Mouse (Mus musculus): Measurements from ENCODE around the gene Kcnh1.

Gene Kcnh1

DNA sequence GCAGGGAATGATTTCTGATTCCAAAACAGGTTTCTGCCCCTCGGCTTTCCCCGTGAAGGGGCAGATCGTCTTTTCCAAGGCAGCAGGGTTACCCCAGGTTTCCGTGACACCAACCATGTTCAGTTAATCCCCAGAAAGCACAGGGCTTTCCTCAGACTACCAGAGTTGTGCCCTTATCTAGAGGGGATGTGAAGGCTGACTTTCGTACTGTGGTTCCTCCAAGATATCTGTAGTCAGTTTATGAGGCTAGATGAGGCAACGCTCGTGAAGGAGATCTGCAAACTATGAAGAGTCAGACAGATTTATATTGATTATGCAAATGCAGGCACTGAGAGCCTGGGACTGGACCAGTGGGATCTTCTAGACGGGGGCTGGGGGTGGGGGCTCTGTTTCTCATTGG, 136.5 kb downstream of the Kcnh1 start:
- 86% methylated on average over 8 of the region's 8 CpGs for WGBS

DNA sequence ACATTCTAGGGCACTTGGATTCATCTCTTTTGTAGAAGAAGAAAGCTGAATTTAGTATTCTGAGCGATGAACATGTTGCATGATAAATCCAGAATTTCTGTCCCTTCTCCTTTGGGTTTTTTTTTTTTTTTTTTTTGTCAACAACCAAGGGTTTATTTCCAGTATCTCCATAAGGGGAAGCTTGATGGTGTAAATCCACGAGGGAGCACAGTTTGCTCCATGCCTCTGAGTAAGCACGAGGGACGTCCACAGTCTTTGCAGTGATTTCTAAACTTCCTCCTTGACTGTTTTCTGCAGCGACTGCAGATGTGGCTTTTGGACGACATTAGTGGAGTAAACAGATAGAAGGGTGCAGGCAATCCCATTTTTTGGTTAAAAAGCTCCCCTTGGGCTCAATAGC, 140.6 kb downstream of the Kcnh1 start:
- WGBS = 45% methylated on average over 6 of the region's 6 CpGs

DNA sequence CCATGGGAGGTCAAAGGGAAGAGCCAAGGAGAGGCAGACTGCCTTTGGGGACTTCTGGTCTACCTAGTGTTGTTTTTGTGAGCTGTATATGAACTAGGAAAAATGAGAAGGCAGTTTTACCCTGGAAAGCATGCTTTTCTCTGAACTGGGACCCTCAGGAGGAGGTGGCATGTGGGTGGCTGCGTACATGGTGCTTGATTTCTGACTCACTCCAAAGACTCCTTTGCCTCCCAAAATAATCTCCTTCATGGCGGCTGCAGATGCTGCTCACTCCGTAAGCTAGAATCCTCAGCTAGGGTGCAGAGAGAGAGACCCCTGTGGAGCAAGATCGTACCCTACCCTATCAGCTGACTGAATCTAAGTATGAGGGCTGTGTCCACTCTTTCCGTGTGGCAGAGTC, 145.5 kb downstream of the Kcnh1 start:
- 44% methylated on average over 5 of the region's 5 CpGs for WGBS

DNA sequence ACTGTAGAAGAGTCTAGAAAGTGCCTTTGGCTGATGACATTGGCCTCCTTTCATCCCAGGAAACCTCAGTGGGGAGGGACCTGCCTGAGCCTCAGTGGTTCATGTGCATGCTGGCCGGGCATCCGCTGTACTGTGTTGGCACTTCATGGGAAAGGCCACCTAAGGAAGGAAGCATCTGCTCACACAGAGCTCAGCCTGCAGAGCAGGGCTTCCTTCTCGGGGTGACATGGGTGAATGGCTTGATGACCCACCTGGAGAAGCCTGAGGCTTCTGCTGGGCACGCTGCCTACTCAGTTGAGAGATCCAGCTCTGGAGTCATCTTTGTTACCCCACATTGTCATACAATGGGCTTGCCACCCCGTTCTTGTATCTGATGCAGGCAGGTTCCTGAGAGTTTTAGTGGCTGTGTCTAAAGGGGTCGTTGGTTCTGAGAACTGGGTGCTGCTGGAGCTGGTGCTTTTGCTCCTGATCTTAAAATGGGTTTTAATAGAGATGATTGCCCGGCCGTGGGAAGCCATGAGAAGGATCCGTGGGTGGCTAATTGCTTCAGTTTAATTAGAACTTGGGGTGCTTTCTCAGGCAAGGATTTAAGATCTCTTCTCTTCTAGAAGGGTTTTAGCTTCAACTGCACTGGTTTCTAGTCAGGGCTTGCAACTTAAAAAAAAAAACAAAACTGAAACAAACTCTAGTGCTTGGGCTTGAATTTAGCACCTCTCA, 148.9 kb downstream of the Kcnh1 start:
- 67% methylated on average over 9 of the region's 9 CpGs for WGBS

DNA sequence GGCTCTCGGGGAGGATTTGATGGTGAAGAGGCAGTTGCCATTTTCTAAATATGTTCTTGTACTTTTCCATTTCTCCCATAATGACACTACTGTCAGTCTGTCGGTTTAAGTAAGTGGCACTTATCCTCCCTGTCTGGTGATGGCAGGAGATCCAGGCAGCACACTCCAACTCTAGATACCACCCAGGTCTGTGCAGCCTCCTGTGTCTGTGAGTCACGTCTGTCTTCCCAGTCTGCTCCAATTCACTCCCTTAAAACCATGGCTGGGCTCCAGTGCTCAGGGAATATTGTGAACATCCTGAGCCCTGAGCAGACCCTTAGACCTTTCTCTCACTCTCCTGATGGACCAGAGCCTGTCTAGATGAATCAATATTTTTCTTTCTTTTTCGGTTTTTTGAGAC, 151.2 kb downstream of the Kcnh1 start:
- 45% methylated on average over 4 of the region's 4 CpGs for WGBS

DNA sequence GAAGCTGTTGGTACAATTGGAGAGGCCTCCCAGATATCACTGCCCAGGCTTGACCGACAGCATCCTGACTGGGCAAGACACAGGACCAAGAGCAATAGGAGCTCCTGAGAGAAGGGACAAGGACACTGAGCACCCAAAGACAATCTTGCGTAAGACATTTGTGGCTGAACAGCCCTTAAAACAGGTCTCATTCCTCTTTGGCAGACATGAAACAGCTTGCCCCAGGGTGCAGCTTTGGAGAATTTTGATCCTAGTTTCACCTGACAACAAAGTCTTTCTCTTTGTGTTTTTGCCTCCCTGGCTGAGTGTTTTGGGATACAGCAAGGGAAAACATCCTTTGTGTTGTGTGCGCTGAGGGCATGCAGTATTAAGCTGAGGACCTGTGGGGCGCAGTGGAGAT, 153.4 kb downstream of the Kcnh1 start:
- WGBS = 73% methylated on average over 4 of the region's 4 CpGs

DNA sequence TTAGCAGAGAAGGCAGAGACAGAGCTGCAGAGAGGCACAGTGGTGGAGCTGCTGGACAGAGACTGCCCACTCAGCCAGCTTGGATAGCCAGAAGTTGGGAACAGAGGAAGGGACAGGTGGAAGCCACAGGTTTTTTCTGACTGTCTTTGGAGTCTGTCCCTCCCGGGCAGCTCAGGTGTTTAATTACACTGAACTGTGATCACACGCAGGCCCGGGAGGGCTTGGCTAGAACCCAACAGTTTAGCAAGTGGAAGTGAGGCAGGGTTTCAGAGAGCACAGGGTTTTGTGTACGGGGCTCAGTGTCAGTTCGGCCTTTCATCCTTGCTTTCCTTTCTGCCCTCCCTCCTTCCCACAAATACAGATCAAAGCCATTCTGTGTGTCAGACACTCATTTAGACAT, 156.8 kb downstream of the Kcnh1 start:
- 58% methylated on average over 5 of the region's 5 CpGs for WGBS

DNA sequence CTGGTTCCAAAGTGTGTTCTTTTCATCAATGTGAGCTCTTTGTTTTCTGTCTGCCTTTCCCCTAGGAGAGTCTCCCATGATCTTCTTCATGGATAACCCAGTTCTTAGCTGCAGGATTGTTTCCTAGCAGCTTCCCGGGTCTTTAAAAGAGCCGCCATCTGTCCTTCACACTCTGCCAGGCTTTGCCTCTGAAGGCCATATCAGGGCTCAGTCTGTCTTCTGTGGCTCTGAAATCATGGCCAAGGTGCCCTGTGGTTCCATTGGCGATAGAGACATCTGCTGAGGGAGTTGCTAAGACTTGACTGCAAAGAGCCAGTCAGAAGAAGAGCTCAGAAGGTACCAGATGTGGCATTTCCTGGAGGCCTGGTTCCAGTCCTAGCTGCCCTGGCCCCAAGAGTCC, 165.7 kb downstream of the Kcnh1 start:
- WGBS = 72% methylated on average over 3 of the region's 3 CpGs

DNA sequence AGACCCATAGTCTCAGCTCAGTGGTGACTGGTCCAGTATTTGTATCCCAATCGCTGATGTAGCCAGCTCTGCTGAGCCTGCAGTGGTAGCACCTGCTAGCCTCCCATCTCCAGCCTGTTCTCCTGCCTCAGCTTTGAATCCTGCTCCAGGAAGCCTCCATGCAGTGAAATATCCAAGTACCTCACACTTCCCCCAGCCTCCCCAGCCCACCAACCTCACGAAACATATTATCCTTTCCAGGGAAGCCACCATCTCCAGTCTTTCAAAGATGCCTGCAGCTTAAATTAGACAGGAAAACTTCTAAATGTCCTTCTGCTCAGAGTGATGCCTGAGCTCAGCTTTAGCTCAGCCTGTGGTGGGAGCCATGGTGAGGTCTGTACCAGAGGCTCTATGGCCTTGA, 168.6 kb downstream of the Kcnh1 start:
- WGBS = 58% methylated on average over 2 of the region's 2 CpGs

DNA sequence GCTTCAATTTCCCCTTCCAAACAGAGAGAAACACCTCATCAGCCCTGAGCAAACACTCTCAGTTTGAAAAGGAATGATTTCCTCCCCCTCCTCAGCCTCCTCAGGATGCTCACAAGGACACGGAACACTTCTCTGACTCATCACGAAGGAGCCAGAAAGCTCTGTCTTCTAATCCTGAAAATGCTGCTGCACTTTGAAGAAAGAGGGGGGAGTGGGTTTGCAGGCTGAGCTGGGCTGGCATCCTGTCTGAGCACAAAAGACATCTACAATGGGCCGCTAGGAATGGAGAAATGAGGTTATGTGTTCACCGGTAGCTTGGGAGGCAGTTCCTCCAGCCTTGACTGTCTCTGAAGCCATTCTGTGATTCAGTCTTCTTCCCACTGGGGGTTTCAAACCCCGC, 177.8 kb downstream of the Kcnh1 start:
- 27% methylated on average over 5 of the region's 5 CpGs for WGBS

DNA sequence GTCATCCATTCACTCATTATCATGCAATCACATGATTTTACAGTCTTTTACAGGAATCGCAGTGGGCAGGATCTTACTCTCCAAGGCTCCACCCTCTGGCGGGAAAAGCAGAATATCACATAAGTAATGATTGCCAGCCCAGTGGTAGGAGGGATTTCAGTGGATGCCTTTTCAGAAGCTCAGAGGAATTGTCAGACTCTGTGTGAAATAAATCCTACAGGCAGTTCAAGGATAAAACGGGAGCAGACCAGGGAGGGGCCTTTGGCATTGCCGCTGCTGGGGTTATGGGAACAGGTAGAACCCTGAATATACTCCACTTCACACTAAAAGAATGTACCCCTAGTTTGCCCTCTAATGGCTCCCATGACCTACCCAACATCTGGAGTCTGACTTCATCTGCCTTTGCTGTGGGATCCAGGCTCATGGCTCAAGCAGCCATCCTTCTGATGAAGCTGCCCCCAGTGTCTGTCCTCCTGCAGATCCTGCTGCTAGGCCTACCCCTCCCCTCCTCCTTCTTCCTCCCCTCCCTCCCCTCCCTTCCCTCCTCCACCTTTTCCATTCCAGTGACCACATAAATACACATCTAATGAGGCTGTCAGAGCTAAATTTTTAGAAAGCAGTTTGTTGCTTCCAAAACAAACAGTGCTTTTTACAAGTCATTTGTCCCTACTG, 181.5 kb downstream of the Kcnh1 start:
- WGBS = 73% methylated on average over 4 of the region's 4 CpGs

DNA sequence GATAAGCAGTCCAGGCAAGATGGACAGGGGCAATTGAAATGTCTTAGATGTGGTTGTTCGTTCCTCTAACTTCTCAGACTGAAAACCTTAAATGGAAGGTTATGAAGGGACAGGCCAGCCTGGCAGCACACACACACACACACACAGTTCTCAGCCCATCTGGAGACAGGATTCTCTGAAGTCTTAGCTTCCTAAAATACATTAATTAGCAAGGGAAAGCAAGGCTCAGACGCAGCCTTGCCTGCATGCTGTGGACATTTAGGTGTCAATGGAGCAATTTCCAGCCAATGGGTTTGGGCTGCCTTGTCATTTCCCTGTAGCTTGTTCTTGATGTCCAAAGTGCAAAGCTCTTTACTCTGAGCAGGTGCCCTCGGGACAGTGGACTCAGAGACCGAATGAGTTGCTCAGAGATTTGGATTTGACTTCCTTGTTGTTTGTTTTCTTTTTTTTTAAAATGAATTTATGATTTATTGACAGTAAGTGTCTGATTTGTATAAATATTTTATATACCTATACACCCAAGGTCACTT, 188.0 kb downstream of the Kcnh1 start:
- 58% methylated on average over 4 of the region's 4 CpGs for WGBS

DNA sequence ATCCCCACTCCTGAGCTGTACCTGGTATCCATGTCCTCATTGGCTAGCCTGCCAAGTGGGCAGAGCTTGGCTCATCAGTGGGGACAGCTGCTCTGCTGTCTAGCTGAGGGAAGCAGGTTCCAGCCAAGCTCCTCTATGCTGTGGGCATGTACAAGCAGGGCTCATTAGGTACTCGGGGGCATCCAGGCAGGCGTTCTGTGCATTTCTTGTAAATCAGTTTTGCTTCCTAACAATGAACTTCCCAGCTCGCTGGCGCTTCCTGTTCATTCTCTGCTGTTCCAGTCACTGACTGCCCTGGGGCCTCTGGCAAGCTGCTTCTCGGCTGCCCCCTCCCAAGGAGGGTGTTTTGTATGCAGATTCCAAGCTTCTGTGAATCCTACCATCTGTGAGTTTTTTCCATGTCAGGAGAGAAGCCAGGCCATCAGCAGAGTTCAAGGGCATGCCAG, 190.0 kb downstream of the Kcnh1 start:
- WGBS = 25% methylated on average over 5 of the region's 5 CpGs

DNA sequence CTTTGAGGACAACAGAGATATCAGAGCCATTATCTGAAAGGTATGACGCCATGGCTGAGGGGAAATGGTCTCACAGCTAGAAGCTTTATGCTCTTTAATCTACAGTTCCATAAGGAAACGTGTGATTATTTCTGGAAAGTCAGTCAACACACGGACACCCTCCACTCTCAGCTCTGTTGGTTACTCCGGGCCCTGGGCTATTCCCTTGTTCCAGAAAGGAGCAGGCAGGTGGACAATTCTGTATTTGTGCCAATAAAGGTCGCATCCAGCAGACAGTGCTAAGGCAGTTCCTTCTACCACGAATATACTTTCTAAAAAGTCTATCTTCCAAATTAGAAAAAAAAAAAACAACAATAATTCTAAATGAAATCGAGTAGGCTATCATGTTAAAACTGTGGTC, 200.5 kb downstream of the Kcnh1 start:
- 55% methylated on average over 7 of the region's 7 CpGs for WGBS

DNA sequence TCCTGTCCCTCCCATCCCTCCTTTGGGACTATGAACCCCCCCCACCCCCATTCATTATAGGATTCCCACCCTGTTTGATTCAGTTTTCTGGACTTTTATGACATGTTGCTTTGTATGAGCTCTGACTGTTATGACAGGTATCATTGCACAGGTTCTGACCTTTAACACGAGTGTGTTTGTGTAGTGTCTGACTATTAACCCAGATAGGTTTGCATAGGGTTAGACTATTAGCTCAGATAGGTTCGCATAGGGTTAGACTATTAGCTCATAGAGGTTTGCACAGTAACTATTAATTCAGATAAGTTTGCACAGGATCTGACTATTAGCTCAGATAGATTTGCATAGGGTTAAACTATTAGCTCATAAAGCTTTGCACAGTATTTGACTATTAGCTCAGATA, 201.7 kb downstream of the Kcnh1 start:
- WGBS = 86% methylated on average over 2 of the region's 2 CpGs

DNA sequence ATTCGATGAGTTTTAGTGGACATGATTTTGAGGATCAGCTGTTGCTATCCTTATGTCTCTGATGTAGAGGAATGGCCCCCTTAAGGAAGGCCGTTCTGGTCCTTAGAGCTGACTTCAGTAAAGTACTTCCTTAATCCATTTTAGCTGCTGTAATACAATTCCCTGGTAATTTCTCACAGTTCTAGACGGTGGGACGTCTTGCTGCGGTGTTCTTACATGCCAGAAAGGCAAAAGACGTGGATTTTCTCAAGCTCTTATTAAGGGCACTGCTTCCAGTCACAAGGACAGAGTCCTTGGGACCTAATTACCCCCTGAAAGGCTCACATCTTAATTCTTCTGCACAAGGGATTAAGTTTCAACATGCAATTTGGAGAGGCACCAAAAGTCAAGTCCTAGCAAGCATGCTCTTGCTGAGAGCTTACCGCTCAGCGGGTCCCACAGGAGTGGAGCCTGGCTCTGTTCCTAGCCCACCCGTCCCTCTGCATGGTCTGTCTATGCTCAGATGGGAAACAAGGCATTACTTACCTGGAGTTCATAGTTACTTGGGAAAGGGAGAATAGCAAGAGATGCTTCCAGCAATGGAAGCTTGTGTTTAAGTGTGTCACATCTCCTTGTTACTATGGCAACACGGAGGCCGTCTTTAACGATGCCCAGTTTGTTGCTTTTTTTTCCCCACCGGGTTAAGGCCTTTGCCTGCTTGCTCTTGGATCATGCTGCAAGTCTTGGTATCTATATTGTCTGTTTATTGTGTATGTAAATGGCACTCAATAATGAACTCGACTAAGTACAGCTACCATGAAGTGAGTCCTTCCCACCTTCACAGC, 209.3 kb downstream of the Kcnh1 start:
- WGBS = 56% methylated on average over 14 of the region's 14 CpGs

DNA sequence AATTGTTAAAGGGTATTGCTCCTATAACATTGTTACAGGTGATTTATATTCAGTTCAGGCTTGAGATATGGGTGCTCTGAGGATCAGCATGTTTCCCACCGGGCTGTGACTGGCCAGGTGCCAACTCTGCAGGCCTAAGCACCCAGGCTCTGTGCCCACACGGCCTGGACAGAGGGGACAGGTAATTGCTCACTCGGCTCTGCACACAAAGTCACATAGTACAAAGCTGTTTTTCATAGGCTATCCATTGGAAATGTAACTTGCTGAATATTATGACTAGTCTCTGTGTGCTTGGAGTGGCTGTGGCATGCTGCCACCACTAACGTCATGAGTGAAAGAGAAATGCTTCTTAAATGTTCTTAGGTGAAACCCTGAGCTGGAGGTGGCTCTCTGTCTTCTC, 210.4 kb downstream of the Kcnh1 start:
- WGBS = 28% methylated on average over 4 of the region's 4 CpGs

DNA sequence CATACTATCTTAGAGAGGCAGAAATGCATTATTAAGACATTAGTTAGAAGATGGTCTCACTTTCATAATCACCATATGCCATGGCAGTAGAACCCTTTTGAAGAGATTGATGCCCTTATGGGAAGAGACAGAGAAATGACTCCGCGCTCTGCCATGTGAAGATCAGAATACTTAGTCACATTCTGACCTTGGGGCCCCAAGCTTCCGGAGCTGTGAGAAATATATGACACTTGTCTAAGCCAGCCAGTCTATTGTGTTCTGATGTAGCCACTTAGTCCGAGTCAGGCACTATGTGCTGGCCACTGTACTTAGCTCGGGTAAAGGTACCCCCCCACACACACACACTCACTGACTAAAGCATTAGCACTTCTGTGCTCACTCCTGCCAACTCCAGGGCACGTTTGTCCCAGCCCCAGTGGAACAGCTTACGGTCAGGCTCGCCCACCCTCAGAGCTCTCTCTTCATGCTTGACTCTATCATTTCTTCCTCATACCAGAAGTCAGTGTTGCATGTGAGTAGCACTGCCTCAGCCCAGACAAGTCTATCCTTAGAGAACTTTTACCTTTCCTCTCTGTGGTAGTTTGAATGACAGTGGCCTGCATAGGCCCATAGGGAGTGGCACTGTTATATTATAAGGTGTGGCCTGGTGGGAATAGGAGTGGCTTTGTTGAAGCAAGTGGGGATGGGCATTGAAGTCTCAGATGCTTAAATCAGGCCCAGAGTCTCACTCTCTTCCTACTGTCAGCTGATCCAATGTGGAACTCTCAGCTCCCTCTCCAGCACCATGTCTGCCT, 212.5 kb downstream of the Kcnh1 start:
- WGBS = 82% methylated on average over 8 of the region's 8 CpGs

DNA sequence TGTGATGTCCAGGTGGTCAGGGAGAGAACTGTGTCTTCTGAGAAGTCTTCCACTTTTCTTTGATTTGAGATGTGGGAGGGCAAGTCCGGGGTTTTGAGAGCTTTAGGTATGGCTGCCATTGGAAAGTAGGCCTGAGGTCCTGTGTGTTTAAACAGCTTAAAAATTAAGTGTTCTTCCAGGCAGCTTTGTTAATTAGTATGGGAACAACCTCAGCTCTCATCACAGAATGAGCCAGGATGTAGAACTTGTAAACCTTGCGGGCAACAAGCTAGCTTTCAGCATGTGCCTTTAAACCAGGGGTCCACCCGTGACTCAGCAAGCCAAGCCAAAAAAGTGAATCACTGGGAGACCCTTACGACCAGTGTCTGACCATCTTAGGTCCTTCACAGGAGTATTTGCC, 214.6 kb downstream of the Kcnh1 start:
- WGBS = 78% methylated on average over 4 of the region's 4 CpGs

DNA sequence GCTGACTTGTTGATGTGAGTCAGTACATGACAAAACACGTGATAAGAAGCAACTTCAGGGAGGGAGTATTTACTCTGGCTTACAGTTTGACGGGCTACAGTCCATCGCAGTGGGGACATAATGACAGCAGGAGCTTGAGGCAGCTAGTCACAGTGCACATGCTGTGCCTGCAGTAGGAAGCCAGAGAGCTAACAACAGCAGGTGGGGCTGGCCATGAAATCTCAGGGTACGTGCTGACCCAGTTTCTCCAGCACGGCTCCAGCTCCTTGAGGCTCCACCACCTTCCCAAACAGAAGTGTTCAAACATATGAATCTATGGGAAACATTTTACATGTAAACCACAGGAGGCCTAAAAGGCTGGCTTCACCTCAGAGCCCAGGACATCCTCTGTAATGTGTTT, 216.0 kb downstream of the Kcnh1 start:
- 60% methylated on average over 5 of the region's 5 CpGs for WGBS

DNA sequence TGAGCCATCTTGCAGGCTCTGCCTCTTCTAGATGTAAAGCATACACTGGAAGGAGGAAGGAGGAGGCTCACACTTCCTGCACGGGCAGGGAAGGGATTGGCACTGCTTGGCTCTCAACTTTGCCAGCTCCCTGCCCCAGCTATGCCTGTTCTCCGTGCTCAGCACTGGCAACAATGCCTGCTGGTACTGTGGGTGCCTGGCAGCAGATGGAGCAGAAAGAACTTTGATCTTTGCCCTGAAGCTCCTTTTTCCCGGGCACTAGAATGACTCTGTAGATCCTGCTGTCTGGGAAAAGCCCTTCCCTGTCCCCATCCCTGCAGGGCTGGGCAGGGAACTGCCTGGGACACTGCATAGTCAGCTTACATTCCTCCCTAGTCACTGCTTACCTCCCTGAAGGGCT, 225.2 kb downstream of the Kcnh1 start:
- 11% methylated on average over 3 of the region's 3 CpGs for WGBS
